Mouse (Mus musculus) ovary, adult 18-20 months (tissue): ENCODE measurements around the gene Myh9.

Experiments used
- DNase-seq: peaks from one replicate; pipeline ENCODE4 v3.0.0; 2022; ENCODE audit warnings: low spot score, mixed read lengths

Gene Myh9

GRCm38 (mm10) chr15:77843046-77843445, 1.1 kb upstream of the Myh9 start:
- no peak for DNase-seq

DNA sequence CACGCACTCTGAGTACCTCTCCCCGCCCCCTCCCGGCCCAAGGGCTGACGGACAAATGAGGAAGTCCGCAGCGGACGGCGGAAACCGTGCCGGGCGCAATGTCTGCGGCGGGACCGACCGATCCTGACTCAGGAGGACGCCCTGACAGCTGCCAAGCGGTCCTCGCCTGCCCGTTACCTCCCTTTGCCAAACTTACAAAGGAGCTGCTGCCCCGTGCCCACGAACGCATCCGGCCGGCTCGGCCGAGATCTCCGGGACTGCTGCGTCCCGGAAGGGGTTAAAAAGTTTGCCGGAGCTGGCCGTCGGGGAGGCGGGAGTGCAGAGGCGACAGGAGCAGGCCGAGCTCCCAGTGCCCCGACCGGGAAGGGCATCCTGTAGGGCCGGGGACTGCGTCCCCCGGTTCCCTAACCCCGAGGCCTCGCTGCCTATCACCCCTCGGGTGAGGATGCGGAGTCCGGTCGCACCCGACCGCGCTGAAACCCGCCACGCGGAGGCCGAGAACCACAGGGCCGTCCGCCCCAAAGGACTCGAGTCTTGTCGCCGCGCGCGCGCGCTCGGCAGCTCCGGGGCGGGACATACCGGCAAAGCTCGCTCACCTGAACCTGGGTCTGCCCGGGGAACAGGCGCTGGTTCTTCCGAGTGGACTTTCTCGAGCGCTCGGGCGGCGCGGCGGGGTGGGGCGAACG, 471 bp downstream of the Myh9 start:
- no peak for DNase-seq

- no peak for DNase-seq
Measured at GRCm38 (mm10) chr15:77840450-77841360, 1.3 kb downstream of the Myh9 start.

DNA sequence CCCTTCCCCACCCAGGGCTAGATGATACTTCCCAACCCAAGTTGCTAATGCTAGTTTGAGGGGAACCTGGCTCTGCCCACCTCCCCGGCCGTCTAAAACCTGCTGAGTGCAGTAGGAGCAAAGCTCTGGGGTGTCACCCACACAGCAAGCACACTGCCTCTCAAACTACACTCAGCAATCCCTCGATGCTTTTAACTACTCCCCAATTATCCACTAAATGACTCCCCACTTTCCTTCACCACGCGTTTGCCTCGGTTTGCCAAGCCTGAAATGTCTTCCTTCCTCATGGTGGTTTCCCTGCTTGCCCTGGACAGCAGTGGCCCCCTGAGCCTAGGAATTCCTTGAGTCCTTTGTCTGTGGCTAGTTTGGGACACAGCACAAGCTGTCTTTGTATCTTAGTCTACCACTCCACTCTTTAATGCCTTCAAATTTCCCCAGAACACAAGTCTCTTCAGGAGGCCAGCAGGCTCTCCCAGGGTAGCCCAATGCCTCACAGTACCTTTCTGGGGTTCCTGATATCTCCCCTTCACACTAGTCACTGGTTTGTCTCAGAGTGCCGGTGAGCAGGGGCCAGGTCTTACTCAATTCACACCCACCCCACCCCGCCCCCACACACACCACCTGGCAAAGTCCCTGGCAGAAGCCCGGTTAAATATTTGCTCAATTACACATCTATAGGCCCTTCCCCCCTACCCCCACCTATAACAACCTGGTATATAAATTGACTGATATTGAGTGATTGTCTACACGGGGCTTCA, 2.3 kb downstream of the Myh9 start:
- DNase-seq, result no peak

- DNase-seq, result no peak
Measured at GRCm38 (mm10) chr15:77838530-77839387, 3.2 kb downstream of the Myh9 start.

- no peak for DNase-seq
Measured at GRCm38 (mm10) chr15:77837444-77838117, 4.4 kb downstream of the Myh9 start.

GRCm38 (mm10) chr15:77836692-77837443, 5.1 kb downstream of the Myh9 start:
- DNase-seq, result no peak

GRCm38 (mm10) chr15:77835930-77836653, 5.9 kb downstream of the Myh9 start:
- DNase-seq, result no peak

- no peak for DNase-seq
Measured at GRCm38 (mm10) chr15:77834336-77835268, 7.4 kb downstream of the Myh9 start.

GRCm38 (mm10) chr15:77833731-77834130, 8.2 kb downstream of the Myh9 start:
- DNase-seq, result no peak

DNA sequence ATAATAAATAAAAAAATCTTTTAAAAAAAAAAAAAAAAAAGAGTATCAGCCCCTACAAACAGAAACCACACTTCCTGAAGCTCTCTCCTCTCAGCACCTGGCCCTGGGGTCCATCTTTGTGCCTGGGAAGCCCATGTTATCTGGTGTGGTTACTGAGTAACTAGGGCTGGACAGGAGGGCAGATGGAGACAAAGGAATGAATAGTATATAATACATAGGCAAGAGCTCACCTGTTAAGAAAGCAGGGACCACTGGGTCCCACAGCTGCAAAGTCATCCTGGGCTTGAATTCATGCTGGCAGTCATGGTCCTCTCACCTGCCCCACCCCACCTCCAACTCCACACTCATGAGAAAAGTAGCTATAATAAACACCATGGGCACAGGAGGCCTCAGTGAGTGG, 8.9 kb downstream of the Myh9 start:
- no peak for DNase-seq

GRCm38 (mm10) chr15:77832458-77832904, 9.5 kb downstream of the Myh9 start:
- no peak for DNase-seq

GRCm38 (mm10) chr15:77831754-77832457, 10.1 kb downstream of the Myh9 start:
- no peak for DNase-seq

DNA sequence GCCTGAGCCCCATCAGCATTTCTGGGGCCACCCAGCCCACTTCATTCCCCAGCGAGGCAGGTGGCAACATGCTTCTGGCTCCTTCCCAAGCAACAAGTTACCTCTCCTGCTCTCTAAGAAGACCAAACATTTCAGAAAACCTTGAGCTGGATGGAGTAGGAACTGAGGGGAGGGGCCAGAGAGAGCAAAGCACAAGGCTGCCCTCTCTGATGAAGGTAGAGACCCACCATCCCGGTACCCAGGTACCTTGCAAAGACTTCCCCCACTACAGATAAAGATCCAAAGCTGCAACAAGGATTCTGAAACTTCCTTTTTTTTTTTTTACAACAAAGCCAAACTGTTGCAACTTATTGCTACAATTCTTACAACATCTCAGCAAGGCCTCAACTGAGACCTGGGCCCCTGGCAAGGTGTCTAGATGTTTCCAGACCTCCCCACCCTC, 10.8 kb downstream of the Myh9 start:
- DNase-seq, result no peak

DNA sequence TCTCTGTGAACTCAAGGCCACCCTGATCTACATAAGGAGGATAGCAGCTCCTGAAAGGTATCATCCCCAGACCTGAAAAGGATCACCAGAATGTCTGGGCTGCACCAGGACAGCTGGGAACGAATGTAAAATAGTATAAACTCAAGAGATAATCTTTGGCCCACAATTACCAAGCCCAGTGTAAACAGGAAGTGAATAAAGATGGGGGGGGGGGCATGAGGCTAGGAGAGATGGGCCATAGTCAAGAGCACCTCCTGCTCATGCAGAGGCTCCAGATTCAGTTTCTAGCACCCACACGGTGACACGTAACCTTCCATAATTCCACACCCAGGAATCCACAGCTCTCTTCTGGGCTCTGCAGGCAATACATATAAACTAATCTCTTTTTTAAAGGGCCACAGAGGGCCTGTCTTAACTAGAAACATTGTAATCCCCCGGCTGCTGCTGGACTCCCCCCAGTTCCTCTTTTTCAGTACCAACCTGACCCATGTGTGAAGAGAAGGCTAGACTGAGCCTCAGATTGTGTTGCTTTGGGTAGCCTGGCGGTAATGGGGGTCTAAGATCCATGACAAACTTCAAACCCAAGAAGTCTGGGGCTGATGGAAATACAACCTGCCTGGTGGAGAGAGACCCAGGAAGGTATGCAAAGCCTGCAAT, 11.4 kb downstream of the Myh9 start:
- DNase-seq, result no peak

DNA sequence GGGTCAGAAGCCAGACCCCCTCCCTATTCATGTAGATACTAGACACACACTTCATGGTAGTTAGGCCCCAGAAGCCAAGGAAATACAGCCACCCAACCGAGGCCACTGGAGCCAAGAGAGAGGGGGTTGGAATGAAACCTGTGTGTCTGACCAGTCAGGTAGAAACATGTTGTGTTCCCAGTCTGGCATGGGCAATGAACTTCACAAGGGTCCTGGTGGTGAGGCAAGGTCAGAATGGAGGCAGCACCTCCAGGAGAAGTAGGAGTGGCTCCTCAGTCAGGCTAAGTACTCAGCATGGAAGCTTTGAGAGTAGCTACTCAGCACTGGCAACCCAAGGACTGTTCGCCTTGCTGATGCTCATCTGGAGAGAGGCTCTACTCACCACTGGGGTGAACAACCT, 12.4 kb downstream of the Myh9 start:
- DNase-seq, result no peak

GRCm38 (mm10) chr15:77828910-77829309, 13.1 kb downstream of the Myh9 start:
- no peak for DNase-seq
